Mouse (Mus musculus) kidney, adult 10 weeks (tissue): Measurements from ENCODE around the gene A030005K14Rik. TPM values are rescaled to one million over a fixed set of nuclear protein-coding genes. Genes with fewer than 3 reads are reported as not detected.

ENCODE experiments used
- polyA plus RNA-seq: library from polyadenylated mRNA; stranded (reverse); fragments of 350-450 nt; fragmentation: Illumina TruSeq; extraction: RNeasy Lipid Tissue Mini Kit (QIAGEN cat#74804); gene quantifications from one replicate; pipeline ENCODE4 v1.2.3, GENCODE M21; 2014; ENCODE audit warnings: low read depth, low replicate concordance

The A030005K14Rik gene
- not detected for polyA plus RNA-seq

DNA sequence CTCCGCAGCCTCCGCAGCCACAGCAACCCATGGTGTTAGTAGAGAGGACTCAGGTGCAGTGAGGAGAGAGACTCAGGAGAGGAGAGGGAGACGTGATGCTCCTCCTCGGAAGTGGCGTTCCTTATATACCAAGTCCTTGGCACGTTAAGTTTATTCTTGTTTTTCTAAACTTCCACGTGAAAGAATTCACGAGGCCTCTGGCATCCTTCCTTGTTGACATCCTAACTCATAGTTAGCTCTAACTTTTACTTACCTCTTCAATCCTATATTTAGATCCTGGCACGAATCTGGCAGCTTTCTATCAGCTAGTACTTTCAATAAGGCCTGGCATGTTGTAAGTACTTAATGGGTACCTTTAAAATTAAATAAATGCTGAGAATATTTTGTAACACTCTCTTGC is at the start of gene A030005K14Rik:
TSS of gene A030005K14Rik (minus strand) at position 101 of the 400 bp plus-strand sequence.

DNA sequence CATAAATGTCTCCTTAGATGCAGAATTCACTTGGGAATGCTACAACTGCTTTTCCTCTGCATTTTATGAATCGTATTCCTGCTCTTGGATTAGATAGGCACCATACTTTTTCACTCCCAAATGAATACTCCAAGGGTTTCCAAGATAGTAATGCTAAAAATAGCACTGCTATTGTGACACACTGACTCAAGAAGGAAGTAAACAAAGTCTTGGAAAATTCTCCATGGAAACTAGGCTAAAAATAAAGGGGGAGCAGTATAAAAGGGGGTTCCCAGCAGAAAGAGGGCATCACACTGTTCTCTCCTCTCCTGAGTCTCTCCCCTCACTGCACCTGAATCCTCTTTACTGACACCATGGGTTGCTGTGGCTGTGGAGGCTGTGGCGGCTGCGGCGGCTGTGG is 1.5 kb upstream of the A030005K14Rik start, which contains the start of gene Krtap28-13:
TSS of gene Krtap28-13 (plus strand) at position 288 of the 400 bp plus-strand sequence.

DNA sequence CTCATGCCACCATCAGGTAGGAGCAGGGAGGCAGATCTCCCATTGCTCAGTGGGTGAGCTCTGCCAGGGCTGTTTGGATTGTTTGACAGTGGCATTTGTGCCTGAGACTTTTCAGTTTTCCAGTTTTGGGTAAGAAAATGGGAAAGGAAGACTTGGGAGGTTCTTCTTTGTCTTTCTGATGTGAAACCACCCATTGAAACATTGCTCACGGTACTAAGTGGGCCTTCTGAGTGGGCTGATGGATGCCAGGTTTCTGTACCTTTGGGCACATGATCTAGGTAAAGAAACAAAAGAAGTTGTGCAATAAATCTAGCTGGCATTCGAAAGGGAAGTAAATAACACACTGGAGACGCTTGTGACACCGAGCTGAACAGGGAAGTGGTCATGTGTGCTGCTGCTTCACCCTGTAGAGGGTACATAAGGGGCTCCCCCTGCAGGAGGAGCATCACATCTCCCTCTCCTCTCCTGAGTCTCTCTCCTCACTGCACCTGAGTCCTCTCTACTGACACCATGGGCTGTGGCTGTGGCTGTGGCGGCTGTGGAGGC is 14.2 kb downstream of the A030005K14Rik start, which contains the start of gene Gm47969:
TSS of gene Gm47969 (plus strand) at position 51 of the 546 bp plus-strand sequence.

DNA sequence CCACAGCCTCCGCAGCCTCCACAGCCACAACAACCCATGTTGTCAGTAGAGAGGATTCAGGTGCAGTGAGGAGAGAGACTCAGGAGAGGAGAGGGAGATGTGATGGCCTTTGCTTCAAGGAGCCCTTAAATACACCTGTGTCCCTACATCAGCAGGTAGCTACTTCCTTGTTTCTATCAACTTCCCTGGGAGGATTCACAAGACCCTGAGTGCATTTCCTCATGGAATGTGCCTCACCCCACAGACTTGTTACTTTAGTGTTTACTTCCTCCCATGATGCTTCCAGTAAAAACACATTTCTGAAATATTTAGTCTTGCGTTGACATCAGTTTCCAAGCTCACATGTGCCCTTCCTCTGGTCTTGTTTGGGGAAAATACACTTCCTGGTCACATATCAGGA is 16.8 kb downstream of the A030005K14Rik start, which contains the start of gene Krtap28-10:
TSS of gene Krtap28-10 (minus strand) at position 101 of the 400 bp plus-strand sequence.

DNA sequence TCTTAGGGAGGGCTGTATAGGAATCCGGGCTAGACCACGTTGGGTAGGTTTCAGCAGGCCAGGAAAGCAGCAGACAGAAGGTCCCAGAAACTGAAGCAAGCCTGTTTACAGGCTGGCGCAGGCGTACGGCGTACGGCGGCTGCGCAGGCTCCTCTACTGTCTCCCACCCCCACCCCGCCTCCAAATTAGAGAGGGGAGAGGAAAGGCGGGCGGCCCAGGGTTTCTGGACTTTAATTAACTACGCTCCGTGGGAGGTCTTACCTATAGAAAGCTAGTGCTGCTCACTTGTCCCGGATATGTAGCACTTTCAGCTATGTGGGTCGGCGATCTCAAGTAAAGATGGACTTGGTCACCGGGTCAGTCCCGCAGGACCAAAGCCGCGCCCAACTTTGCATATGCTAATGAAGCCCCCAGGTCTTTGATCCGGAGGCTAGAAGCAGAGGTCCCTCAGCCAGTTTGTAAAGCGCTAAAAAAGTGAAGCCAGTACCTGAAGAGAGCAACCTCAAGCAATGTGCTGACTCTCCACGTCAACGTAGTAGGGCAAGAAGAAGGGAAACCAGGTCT is 21.0 kb downstream of the A030005K14Rik start, which contains the start of gene Slc19a3:
TSS of gene Slc19a3 (minus strand) at position 340 of the 564 bp plus-strand sequence.

Other genes with a start within 250 kb of the A030005K14Rik start
- 67.5 TPM for gene Agfg1, start 219.9 kb downstream of the A030005K14Rik start, polyA plus RNA-seq
- not detected for gene A030005L19Rik, start 146.1 kb downstream of the A030005K14Rik start, polyA plus RNA-seq
- gene A030014E15Rik, start 134.5 kb downstream of the A030005K14Rik start, polyA plus RNA-seq = not detected
- not detected for gene Gm6217, start 128.0 kb downstream of the A030005K14Rik start, polyA plus RNA-seq
- not detected for gene A030003K21Rik, start 116.0 kb downstream of the A030005K14Rik start, polyA plus RNA-seq
- not detected for gene Gm7544, start 103.4 kb downstream of the A030005K14Rik start, polyA plus RNA-seq
- not detected for gene Gm47955, start 99.1 kb downstream of the A030005K14Rik start, polyA plus RNA-seq
- gene Gm47959, start 58.8 kb downstream of the A030005K14Rik start, polyA plus RNA-seq = not detected
- gene Slc19a3, start 20.9 kb downstream of the A030005K14Rik start, polyA plus RNA-seq = 53.2 TPM
- not detected for gene Krtap28-10, start 16.9 kb downstream of the A030005K14Rik start, polyA plus RNA-seq
- not detected for gene Gm47969, start 14.4 kb downstream of the A030005K14Rik start, polyA plus RNA-seq
- gene Krtap28-13, start 1.6 kb upstream of the A030005K14Rik start, polyA plus RNA-seq = not detected
- gene Ccl20, start 57.4 kb upstream of the A030005K14Rik start, polyA plus RNA-seq = not detected
- gene Daw1, start 100.4 kb upstream of the A030005K14Rik start, polyA plus RNA-seq = 0.44 TPM